In genomic region chr1:167271304-167271703, GRCm38 (mm10) we compare ENCODE assay signal across 8 mouse cellular contexts. TPM values are rescaled to one million over a fixed set of nuclear protein-coding genes. Genes with fewer than 3 reads are reported as not detected.
DNase-seq lines count a peak whose midpoint lies in the region; ATAC-seq and TF ChIP-seq lines count a peak whose summit lies in the region.

No protein-coding gene starts in this region.

- DNase-seq in heart, postnatal 25 days (ENCODE audit: low spot score): no peak
- no peak for DNase-seq in liver, embryonic 11.5 days (ENCODE audit: low spot score)
- no peak for DNase-seq in layer of hippocampus, adult 2 months (ENCODE audit: low spot score in 2 of 2)
- no peak for DNase-seq in Muller cell, postnatal 12 days (ENCODE audit: inconsistent ontology term)

- peak overlapping the region; percentile 30 for H3ac ChIP-seq in C2C12 (ENCODE audit: control insufficient read depth, insufficient read length, low read depth)

- no peaks in the 10 kb centered on the region for H3K36me3 ChIP-seq in heart, embryonic 12.5 days
- H3K36me3 ChIP-seq in C2C12 (ENCODE audit: control insufficient read depth, insufficient read depth): peaks cover 8% of the 10 kb centered on the region
- H3K36me3 ChIP-seq in erythroblast, embryonic 14.5 days (ENCODE audit: control insufficient read depth): peaks cover 11% of the 10 kb centered on the region
- H3K36me3 ChIP-seq in liver, embryonic 11.5 days (ENCODE audit: control insufficient read depth, insufficient read depth, low read length): no peaks in the 10 kb centered on the region; the same call in none of the 2 replicates

- no peak overlapping the region for H3K27ac ChIP-seq in heart, embryonic 12.5 days (ENCODE audit: poor library complexity, severe bottlenecking)
- H3K27ac ChIP-seq in liver, embryonic 11.5 days (ENCODE audit: low read depth, low read length): peak overlapping the region; percentile 87
- H3K27ac ChIP-seq in layer of hippocampus, adult 2 months: no peak overlapping the region

- intact Hi-C loops in heart, postnatal 25 days (cut with DNase I): no loop called here

- peaks cover 88% of the 10 kb centered on the region for H3K79me3 ChIP-seq in C2C12 (ENCODE audit: low read depth)

- 35% methylated on average over 4 of the region's 4 CpGs for WGBS in heart, embryonic 12.5 days
- 18% methylated on average over 4 of the region's 4 CpGs for WGBS in liver, embryonic 11.5 days

- H3K4me2 ChIP-seq in heart, embryonic 12.5 days: no peak overlapping the region
- H3K4me2 ChIP-seq in liver, embryonic 11.5 days: peak overlapping the region; percentile 56

- H3K79me2 ChIP-seq in C2C12 (ENCODE audit: control insufficient read depth, insufficient read depth): peaks cover 96% of the 10 kb centered on the region

- H3K4me3 ChIP-seq in heart, embryonic 12.5 days: no peak overlapping the region
- H3K4me3 ChIP-seq in C2C12 (ENCODE audit: insufficient read depth, poor library complexity, severe bottlenecking): no peak overlapping the region
- H3K4me3 ChIP-seq in erythroblast, embryonic 14.5 days (replicated peaks): peak overlapping the region; percentile 27
- H3K4me3 ChIP-seq in liver, embryonic 11.5 days (ENCODE audit: low read depth, low read length): peak overlapping the region; percentile 15; the same call in 1 of the 2 replicates
- no peak overlapping the region for H3K4me3 ChIP-seq in layer of hippocampus, adult 2 months

- peak; percentile 18; the same call in 1 of the 2 replicates for ATAC-seq in heart, embryonic 12.5 days (ENCODE audit: insufficient number of reproducible peaks, low FRiP score)
- peak; percentile 82 for ATAC-seq in liver, embryonic 11.5 days (replicated peaks; ENCODE audit: low FRiP score)
- ATAC-seq in granulocyte monocyte progenitor cell, adult 5-6 weeks (replicated peaks; ENCODE audit: poor library complexity, severe bottlenecking): no peak

- H3K9me3 ChIP-seq in heart, embryonic 12.5 days (replicated peaks): no peaks in the 10 kb centered on the region
- no peaks in the 10 kb centered on the region for H3K9me3 ChIP-seq in erythroblast, embryonic 14.5 days (ENCODE audit: control insufficient read depth, low read length)
- no peaks in the 10 kb centered on the region for H3K9me3 ChIP-seq in liver, embryonic 11.5 days (ENCODE audit: control insufficient read depth, low read length)

- no peaks in the 10 kb centered on the region for H3K27me3 ChIP-seq in heart, embryonic 12.5 days (replicated peaks)
- H3K27me3 ChIP-seq in C2C12 (ENCODE audit: control insufficient read depth, insufficient read depth, insufficient read length): no peaks in the 10 kb centered on the region
- H3K27me3 ChIP-seq in erythroblast, embryonic 14.5 days (ENCODE audit: control insufficient read depth): no peaks in the 10 kb centered on the region
- H3K27me3 ChIP-seq in liver, embryonic 11.5 days (replicated peaks; ENCODE audit: control insufficient read depth, insufficient read depth, low read length): no peaks in the 10 kb centered on the region

- no peak for TF ChIP-seq CTCF in C2C12 (IDR thresholded peaks at IDR 0.05; ENCODE audit: control insufficient read depth, insufficient read depth, insufficient read length)
- TF ChIP-seq CTCF in layer of hippocampus, adult 2 months (conservative IDR thresholded peaks at IDR 0.05): no peak

- H3K9ac ChIP-seq in heart, embryonic 12.5 days: no peak overlapping the region
- peak overlapping the region; percentile 32 for H3K9ac ChIP-seq in liver, embryonic 11.5 days (ENCODE audit: low read depth, low read length)

- peaks cover 74% of the 10 kb centered on the region for H3K4me1 ChIP-seq in heart, embryonic 12.5 days (replicated peaks)
- peaks cover 76% of the 10 kb centered on the region for H3K4me1 ChIP-seq in erythroblast, embryonic 14.5 days (ENCODE audit: control insufficient read depth)
- H3K4me1 ChIP-seq in liver, embryonic 11.5 days (replicated peaks; ENCODE audit: control insufficient read depth, insufficient read depth, low read length): peaks cover 75% of the 10 kb centered on the region

TF ChIP-seq in C2C12, 6 proteins besides CTCF, POLR2A, EP300 and RAD21:
- TF ChIP-seq FOSL1 (IDR thresholded peaks at IDR 0.05; ENCODE audit: insufficient read depth, low read length, poor library complexity, severe bottlenecking) (no peak), MYOD1 (IDR thresholded peaks at IDR 0.05; ENCODE audit: control insufficient read depth, insufficient read length, low read depth) (no peak), MAX (IDR thresholded peaks at IDR 0.05) (no peak), CEBPB (IDR thresholded peaks at IDR 0.05; ENCODE audit: low read depth) (no peak), USF1 (IDR thresholded peaks at IDR 0.05; ENCODE audit: low read depth) (no peak), MYOG (IDR thresholded peaks at IDR 0.05; ENCODE audit: control insufficient read depth, extremely low read depth, insufficient read length) (no peak)

RNA-seq across cellular contexts. Expression of gene Uck2, which starts 13.8 kb away (rescaled TPM):
- 68.9 and 75.3 TPM in 2 replicates for polyA plus RNA-seq in heart, embryonic 12.5 days (2016; fragmentation: Nextera tagmentation; extraction: Ambion mirVana)
- total RNA-seq in heart, postnatal 25 days (2021): 10 to 100 TPM; 54.7 to 59.7 TPM
- polyA plus RNA-seq in C2C12 (2012; fragmentation: generic; extraction: Trizol): 104 TPM
- polyA plus RNA-seq in erythroblast, embryonic 14.5 days (2012): 7.2 and 7.4 TPM in 2 replicates
- 144 and 156 TPM in 2 replicates for polyA plus RNA-seq in liver, embryonic 11.5 days (2014; fragmentation: Nextera tagmentation; extraction: Ambion mirVana)
- total RNA-seq in granulocyte monocyte progenitor cell, adult 5-6 weeks (2014; fragmentation: Nextera tagmentation): 181 and 224 TPM in 2 replicates
- 223 and 286 TPM in 2 replicates for total RNA-seq in granulocyte monocyte progenitor cell, adult 5-6 weeks (2017)
- 10 to 100 TPM; 36.5 to 36.7 TPM for total RNA-seq in layer of hippocampus, adult 2 months (2021)

RNA-seq across cellular contexts. Expression of gene Tmco1, which starts 36.9 kb away (rescaled TPM):
- 79.7 and 83.1 TPM in 2 replicates for polyA plus RNA-seq in heart, embryonic 12.5 days (2016; fragmentation: Nextera tagmentation; extraction: Ambion mirVana)
- 10 to 100 TPM; 87.3 to 94.7 TPM for total RNA-seq in heart, postnatal 25 days (2021)
- 59.8 TPM for polyA plus RNA-seq in C2C12 (2012; fragmentation: generic; extraction: Trizol)
- 2.5 and 2.8 TPM in 2 replicates for polyA plus RNA-seq in erythroblast, embryonic 14.5 days (2012)
- 104 and 116 TPM in 2 replicates for polyA plus RNA-seq in liver, embryonic 11.5 days (2014; fragmentation: Nextera tagmentation; extraction: Ambion mirVana)
- total RNA-seq in granulocyte monocyte progenitor cell, adult 5-6 weeks (2014; fragmentation: Nextera tagmentation): 97.6 and 127 TPM in 2 replicates
- 170 and 172 TPM in 2 replicates for total RNA-seq in granulocyte monocyte progenitor cell, adult 5-6 weeks (2017)
- total RNA-seq in layer of hippocampus, adult 2 months (2021): 10 to 100 TPM; 49.6 to 50.4 TPM

Comparison
In these comparisons a context has a peak if more than half of its experiments do, and no peak if none do; other contexts are left out.
1. H3K4me3 ChIP-seq: peak in erythroblast, embryonic 14.5 days (single experiment) and liver, embryonic 11.5 days (single experiment); none in heart, embryonic 12.5 days (single experiment), C2C12 (single experiment) and layer of hippocampus, adult 2 months (single experiment).
2. RNA of gene Tmco1, which starts 36.9 kb away (polyA plus RNA-seq): 104 to 116 TPM in liver, embryonic 11.5 days, 79.7 to 83.1 TPM in heart, embryonic 12.5 days and 59.8 TPM in C2C12 (single experiment); 2.5 to 2.8 TPM in erythroblast, embryonic 14.5 days; every median in the first group is over 10 times any median in the second.